Mouse (Mus musculus): ENCODE results near the gene Ociad2.

Ociad2 gene

DNA sequence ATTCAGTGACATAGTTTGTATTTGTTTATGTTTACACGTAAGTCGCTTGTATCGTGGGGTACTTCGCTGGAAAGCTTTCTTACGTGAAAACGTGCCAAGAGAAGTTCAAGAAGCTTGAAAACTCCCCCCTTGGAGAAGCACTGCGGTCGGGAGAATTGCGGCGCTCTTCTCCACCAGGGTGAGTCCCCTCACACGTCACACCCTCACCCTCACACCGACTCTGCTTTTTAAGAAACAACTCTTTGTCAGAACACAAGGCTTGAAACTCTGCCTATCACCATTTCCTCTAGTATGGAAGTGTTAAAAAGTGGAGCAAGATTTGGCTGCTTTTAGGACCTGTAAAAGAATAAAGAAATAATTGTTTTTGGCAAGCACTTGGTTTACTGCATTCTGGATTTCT is 36.3 kb downstream of the Ociad2 start:
- no peak for DNase-seq (ENCODE audit: low spot score)

DNA sequence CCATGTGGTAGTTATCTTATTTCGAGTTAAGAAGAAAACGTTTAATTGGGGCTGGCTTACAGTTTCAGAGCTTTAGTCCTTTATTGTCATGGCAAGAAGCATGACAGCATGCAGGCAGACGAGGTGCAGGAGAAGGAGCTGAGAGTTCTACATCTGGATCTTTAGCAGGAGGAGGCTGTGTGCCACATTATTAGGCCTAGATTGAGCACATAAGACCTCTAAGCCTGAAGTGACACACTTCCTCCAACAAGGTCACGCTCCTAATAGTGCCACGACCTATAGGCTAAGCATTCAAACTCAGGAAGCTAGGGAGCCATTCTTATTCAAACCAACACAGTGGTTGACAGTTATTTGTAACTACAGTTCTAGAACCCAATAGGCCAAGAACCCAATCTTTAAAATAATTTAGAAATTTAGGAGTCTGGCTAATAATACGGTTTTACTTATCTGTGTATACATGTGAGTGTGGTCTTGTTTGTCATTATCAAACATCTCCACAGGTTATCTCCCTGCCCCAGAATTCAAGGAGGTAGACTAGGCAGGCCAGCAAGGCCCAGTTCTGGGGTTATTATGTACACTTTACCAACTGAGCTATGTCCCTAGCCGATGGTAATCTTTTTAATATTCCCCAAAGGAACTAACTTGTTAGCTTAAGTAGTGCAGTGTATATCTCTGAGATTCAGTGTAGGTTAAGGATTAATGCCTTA is 39.1 kb downstream of the Ociad2 start:
- no peak for DNase-seq (ENCODE audit: low spot score)

DNA sequence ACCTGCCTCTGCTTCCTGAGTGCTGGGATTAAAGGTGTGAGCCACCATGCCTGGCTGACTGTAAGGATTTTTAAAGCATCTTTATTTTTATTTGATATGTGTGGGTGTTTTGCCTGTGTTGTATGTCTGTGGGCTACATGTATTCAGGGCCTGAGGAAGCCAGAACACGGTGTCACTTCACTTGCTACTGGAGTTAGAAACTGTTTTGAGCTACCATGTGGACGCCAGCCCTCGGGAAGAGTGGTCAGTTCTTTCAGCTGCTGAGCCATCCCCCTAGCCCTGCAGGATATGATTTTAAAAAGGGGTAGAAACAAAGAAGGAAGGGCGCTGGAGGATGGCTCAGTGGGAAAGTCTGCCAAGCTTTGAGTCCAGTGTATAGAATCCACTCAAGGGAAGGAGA is 44.9 kb downstream of the Ociad2 start:
- DNase-seq (ENCODE audit: low spot score), result no peak

DNA sequence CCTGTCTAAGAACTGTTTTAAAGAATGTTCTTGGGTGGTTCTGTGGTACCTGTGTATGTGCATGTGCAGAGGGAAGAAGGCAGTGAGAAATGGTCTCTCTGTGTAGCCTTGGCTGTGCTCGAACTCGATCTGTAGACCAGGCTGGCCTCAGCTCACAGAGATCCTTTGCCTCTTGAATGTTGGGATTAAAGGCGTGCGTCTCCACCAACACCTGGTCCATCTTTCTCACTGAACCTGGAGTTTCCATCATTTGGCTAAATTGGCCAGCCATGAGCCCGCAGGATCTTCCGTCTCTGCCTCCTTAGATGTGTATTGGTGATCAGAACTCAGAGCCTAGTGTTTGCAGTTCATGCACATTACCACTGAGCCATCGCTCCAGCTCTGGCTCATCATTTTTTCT is 45.8 kb downstream of the Ociad2 start:
- DNase-seq (ENCODE audit: low spot score), result no peak

DNA sequence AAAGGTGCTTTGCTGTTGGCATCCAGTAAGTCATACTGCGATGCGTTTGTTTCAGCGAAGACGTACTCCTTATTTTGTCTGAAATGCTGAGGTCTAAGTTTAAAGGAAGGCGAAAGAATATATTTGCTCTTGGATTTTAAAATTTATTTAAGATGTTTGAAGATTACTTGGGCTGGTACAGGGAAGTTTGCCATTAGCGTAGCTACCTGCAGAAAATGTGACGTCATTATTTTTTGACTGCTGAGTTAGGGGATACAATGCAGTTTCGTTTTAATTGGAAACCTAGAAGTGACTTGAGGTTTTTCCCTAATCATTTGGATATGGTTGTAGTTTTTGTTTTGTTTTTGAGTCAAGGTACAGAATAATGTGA is 47.4 kb downstream of the Ociad2 start:
- no peak for DNase-seq (ENCODE audit: low spot score)

DNA sequence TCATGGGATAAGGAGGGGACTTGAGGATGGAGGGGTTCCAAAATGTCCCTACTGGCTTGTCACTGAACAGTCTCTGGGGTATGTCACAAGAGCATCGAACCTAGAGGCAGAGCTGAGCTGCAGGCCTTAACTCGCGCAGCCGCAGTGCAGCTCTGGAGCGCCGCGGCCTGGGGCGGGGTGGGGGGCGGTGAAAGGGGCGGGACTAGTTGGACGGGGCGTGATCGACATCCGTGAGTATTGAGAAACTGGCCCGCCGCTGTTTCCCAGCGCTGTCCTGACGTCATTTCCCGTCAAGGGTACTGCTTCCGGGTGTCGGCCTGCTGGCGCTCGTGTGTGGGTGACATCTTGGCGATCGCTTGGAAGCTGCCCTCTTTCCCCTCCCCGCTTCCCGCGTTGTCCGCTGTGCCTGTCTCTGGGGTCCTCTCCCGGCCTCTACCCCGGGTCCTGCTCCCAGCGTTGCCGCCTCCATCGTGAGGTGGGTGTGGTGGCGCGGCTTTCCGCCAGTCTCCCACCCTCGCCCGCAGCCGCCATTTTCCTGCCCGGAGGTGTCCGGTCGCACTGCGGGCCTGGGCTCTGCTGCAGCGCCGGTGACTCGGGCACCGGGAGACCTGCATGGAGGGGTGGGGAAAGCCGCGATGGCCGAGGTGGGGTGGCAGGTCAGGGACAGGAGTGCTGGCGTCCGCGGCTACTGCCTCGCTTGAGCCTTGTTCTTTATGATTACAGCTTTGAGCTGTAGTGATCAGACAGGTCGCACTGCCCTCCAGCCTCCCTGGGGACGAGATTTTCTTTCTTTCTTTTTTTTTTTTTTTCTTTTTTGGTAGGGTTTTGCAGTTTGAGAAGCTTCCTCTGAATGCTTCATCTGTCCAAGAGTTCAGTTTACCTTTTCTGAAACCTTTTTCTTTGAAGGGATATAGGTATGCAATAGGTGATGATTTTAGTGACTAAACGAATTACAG is 48.0 kb downstream of the Ociad2 start, which contains the start of gene Ociad1:
Gene Ociad1 (plus strand): TSS at position 283 of the 956 bp plus-strand sequence.
- peak; percentile 97 for DNase-seq (ENCODE audit: low spot score)

DNA sequence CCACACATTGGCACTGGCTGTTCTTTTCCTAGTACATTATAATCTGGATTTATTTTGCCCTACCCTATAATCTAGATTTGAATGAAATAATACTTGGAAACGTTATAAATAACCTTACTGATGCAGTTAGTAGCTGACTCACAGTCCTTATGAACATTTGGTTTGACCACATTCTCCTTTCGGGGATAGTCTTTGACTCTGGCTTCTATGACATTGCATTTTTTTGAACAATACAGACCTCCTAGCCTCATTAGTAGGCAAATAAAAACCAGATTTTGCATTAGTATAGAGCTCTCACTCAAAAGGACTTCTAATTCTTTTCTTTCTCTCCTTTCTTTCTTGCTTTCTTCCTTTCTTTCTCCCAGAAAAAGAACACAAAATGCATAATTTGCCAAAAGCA is 50.9 kb downstream of the Ociad2 start:
- DNase-seq (ENCODE audit: low spot score), result no peak

DNA sequence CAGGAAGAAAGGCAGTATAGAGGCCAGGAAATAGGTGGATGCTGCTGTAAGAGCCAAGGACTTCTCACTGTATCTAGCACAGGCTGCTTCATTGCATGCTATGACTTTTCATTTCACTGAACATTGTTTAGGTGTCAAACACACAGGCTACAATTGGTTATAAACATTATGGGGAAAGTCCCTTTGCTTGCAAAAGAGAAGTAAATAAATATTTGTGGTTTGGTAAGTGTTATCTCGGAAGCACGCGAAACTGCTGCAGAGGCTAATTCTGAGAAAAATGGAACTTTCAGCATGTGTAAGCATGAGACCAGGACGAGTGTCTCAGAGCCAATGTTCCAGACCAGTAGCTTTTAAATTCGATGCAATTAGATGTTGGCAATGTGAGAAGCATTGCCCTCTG is 54.2 kb downstream of the Ociad2 start:
- DNase-seq (ENCODE audit: low spot score), result no peak

DNA sequence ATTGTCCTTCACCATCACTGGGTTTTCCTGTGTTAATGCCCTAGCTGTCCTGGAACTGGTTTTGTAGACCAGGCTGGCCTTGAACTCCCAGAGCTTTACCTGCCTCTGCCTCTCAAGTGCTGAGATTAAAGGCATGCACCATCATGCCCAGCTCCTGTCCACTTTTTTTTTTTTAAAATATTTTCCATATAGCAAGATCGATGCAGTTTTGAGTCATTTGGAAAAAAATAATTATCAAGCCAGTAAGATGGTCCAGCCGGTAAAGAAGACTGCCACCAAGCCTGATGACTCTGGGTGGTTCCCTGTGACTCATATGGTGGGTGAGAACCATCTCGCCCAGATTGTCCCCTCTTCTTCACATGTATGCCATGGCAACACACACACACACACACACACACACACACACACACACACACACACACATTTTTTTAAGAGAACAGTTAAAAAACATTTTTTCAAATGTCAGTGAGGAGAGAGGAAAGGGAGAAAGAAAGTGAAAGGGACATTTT is 55.3 kb downstream of the Ociad2 start:
- DNase-seq (ENCODE audit: low spot score), result no peak

DNA sequence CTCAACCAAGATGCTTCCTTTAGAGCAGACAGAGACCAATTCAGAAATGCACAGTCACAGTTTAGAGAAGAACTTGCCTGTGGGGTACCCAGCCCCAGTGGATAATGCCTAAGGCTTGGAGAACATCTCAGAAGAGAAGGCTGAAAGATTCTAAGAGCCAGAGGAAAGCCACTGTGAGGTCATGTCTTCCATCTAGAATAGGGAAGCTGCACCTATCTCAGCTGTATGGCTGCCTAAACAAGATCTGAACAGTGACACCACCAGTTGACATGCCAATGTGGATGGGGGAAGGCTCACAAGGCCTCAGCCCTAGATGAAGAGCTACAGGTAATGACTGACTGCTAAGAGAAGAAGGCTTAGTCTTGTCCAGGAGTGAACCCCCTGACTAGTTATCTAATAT is 56.8 kb downstream of the Ociad2 start:
- DNase-seq (ENCODE audit: low spot score), result no peak

DNA sequence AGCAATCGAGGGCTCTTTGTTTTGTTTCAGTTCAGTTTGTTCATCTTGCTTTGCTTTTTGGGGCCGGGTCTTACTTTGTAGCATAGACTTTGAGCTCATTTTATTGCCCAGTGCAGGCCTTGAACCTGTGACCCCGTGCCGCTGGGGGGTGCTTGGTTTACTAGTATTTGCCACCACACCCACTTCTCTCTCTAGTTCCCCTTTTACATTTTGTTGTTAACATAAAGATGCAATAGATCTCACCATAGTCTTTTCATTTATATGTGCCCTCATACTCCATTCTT is 60.3 kb downstream of the Ociad2 start:
- DNase-seq (ENCODE audit: low spot score), result no peak

DNA sequence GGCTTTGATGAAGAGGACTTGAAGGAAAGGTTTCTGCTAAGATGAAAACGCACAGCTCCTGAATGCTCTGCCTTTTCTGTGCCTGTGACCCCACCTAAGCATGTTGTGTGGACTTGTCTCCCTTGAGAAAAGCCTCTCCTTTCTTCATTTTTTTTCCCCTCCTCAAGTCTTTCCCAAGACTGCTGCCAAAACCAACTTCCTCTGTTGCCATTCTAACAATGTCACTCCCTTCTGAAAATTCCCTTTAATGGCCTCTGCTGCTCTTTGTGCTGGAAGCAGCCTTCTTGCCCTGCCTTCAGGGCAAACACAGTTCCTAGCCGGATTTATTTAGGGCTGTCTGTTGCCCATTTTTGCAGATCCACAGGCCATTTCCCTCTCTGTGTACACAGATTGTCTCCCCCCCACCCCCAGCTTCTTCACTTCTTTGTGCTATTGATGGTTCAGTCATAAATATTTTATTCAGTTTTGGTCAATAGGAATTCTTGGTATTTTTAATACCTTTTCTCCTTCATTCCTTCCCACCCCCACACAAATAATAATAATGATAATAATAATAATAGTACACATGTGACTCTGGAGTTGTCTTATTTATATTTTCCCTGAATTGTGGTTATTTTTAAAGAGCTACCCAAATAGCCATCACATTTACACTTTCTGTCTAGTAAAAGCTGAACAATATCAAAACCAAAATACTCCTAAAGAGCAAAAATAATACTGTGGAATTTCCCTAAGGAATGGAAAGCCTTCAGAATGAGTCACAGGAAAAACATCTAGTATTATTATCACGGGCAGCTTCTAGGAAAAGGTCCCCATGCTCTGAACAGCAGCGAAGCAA is 60.9 kb downstream of the Ociad2 start:
- DNase-seq (ENCODE audit: low spot score), result no peak

DNA sequence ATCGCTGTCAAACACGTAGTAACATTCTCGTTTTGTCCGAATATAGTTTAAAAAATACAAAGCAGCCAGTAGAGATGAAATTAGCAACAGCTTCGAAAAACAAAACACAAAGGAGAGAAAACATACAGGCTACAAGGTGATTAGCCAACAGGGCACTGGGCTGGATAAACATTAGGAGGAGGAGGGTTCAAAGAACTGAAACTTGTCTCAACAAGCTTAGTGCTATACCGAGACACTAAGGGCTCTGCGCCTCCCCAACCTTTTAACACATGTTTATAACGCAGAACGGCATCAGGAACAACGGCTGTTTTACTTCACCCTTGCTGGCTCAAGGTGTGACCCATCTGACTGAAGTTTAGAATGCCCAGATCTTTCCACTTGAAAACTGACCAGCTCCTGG is 61.6 kb downstream of the Ociad2 start:
- DNase-seq (ENCODE audit: low spot score), result no peak

DNA sequence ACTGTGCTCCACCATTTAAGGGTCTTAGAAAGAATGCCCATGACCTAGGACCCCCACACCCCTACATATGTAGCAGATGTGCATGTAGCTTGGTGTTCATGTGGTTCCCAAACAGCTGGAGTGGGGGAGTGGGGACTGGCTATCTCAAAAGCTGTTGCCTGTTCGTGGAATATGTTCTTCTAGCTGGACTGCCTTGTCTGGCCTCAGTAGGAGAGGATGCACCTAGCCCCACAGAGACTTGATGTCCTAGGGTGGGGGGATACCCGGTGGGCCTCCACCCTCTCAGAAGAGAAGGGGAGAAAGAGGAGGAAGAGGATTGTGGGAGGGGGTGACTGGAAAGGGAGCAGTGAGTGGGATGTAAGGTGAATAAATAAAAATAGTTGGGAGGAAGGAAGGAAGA is 65.9 kb downstream of the Ociad2 start:
- DNase-seq (ENCODE audit: low spot score), result no peak

DNA sequence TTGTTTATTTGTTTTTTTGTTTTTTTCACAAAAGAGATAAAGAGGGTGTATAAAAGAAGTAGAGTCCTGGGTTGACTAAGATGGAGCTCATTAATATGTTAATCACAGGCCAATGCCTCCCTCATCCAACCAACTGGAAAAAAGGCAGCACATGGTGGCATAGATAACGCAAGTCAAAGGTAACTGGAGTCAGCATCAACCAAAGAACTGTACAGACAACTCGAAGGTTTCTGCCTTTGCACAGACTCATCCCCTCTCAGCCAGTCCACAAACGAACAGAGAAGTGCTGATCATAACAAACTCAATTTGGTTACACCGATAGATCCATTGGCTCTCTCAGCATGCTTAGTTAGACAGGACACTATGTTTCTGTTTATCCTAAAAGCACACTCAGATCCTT is 67.7 kb downstream of the Ociad2 start:
- DNase-seq (ENCODE audit: low spot score), result no peak
